Mouse (Mus musculus) brain, embryonic 14.5 days (tissue): ENCODE data around the gene Galnt4.
A peak's percentile ranks its signal among the peaks of the same experiment; 100 is the strongest.

ENCODE experiments used
- CTCF ChIP-seq: fragments of 200-500 bp; IDR thresholded peaks from 2 replicates; pipeline ENCODE4 v1.5.1; 2012; ENCODE audit warnings: inconsistent platforms, mild to moderate bottlenecking, moderate library complexity, borderline replicate concordance; ENCODE audit not compliant: insufficient read depth, insufficient read length; ENCODE audit errors: extremely low read depth
- POLR2A ChIP-seq: fragments of 200-500 bp; IDR thresholded peaks from 2 replicates; pipeline ENCODE4 v1.6.1; 2012; ENCODE audit warnings: mild to moderate bottlenecking, inconsistent platforms, borderline replicate concordance; ENCODE audit not compliant: poor library complexity, insufficient read depth, insufficient read length, severe bottlenecking; ENCODE audit errors: extremely low read depth

- TF ChIP-seq CTCF (peak; percentile 61; the same call in 1 of the 2 replicates), POLR2A (no peak)
These were observed 54.1 kb downstream of the Galnt4 start for GRCm38 (mm10) chr10:99161987-99162582.
